Mouse (Mus musculus): ENCODE results near the gene Flii. TPM values are rescaled to one million over a fixed set of nuclear protein-coding genes. Genes with fewer than 3 reads are reported as not detected.

Gene Flii
- polyA plus RNA-seq, 1 experiment = 176 TPM

- no peak for TF ChIP-seq POLR2A (IDR thresholded peaks at IDR 0.05; ENCODE audit: low read depth, low read length)
- no peak for TF ChIP-seq CTCF (conservative IDR thresholded peaks at IDR 0.05; ENCODE audit: insufficient read depth, insufficient read length, low read depth, low read length)
- 45% methylated on average over 2 of the region's 2 CpGs for WGBS
- Histone ChIP-seq H3K36me3 (ENCODE audit: control insufficient read depth, insufficient read depth, low read length) (no peaks in the 10 kb centered on the region), H3K4me3 (ENCODE audit: insufficient read depth, low read depth, low read length) (no peak overlapping the region), H3K27me3 (replicated peaks; ENCODE audit: control insufficient read depth, insufficient read depth, low read length) (no peaks in the 10 kb centered on the region), H3K27ac (ENCODE audit: insufficient read depth, low read depth, low read length) (no peak overlapping the region), H3K4me1 (ENCODE audit: control insufficient read depth, insufficient read depth, low read length) (no peaks in the 10 kb centered on the region)
- DNase-seq = no peak
Observed at GRCm38 (mm10) chr11:60734206-60734605, 7.1 kb upstream of the Flii start.

GRCm38 (mm10) chr11:60731251-60731650 is 4.2 kb upstream of the Flii start:
- 89% methylated on average over 14 of the region's 14 CpGs for WGBS
- TF ChIP-seq POLR2A (IDR thresholded peaks at IDR 0.05; ENCODE audit: low read depth, low read length) (no peak), CTCF (conservative IDR thresholded peaks at IDR 0.05; ENCODE audit: insufficient read depth, insufficient read length, low read depth, low read length) (no peak)
- H3K27ac ChIP-seq (ENCODE audit: insufficient read depth, low read depth, low read length) = no peak overlapping the region
- H3K27me3 ChIP-seq (replicated peaks; ENCODE audit: control insufficient read depth, insufficient read depth, low read length) = no peaks in the 10 kb centered on the region
- no peak overlapping the region for H3K4me3 ChIP-seq (ENCODE audit: insufficient read depth, low read depth, low read length)
- no peak for DNase-seq
- H3K36me3 ChIP-seq (ENCODE audit: control insufficient read depth, insufficient read depth, low read length) = no peaks in the 10 kb centered on the region
- peaks cover under 1% of the 10 kb centered on the region; the same call in 1 of the 2 replicates for H3K4me1 ChIP-seq (ENCODE audit: control insufficient read depth, insufficient read depth, low read length)

DNA sequence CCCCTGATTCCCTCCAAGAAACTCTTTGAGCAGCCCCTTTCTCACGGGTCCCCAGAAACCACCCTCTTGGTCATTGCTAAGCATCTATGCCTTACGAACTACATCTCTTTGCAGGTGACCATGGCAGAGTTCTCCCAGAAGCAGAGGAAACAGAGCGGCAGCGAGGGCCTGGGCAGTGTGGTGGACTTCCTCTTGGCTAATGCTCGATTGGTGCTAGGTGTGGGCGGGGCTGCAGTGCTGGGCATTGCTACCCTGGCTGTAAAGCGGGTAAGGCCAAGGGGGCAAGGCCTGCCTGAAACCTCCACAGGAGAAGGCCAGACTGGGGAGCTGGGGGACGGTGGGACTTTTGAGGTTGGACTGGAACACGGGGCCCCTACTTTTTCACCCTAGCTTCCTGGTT is 3.1 kb upstream of the Flii start:
- peaks cover 5% of the 10 kb centered on the region; the same call in 1 of the 2 replicates for H3K4me1 ChIP-seq (ENCODE audit: control insufficient read depth, insufficient read depth, low read length)
- no peak overlapping the region for H3K27ac ChIP-seq (ENCODE audit: insufficient read depth, low read depth, low read length)
- no peak for DNase-seq
- H3K27me3 ChIP-seq (replicated peaks; ENCODE audit: control insufficient read depth, insufficient read depth, low read length) = no peaks in the 10 kb centered on the region
- WGBS = 80% methylated on average over 9 of the region's 9 CpGs
- no peaks in the 10 kb centered on the region for H3K36me3 ChIP-seq (ENCODE audit: control insufficient read depth, insufficient read depth, low read length)
- no peak overlapping the region for H3K4me3 ChIP-seq (ENCODE audit: insufficient read depth, low read depth, low read length)
- TF ChIP-seq CTCF (conservative IDR thresholded peaks at IDR 0.05; ENCODE audit: insufficient read depth, insufficient read length, low read depth, low read length) (no peak), POLR2A (IDR thresholded peaks at IDR 0.05; ENCODE audit: low read depth, low read length) (no peak)

DNA sequence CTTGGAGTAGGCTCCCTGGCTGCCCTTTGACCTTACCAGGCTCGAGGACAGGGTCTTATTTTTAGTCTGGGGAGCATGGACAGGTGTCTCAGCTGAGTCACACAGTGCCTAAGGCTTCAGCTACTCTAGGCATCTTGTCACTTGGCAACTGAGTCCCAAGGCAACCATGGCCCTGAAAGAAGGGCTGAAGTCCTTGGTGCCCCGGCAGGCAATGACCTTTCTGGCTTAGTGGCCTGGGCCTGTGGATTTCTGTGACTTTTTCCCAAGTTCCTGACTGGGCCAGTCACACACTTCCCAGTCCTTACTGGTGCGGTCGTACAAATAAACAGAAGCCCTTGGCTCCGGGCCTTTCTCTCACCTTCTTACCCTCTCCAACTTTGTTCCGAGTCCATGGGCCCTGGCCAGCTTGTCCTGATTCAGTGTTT is 2.2 kb upstream of the Flii start:
- DNase-seq = peak; percentile 37
- H3K4me3 ChIP-seq (ENCODE audit: insufficient read depth, low read depth, low read length) = peak overlapping the region; percentile 83

GRCm38 (mm10) chr11:60728260-60728761 is 1.2 kb upstream of the Flii start, which contains the start of gene Mief2:
TSS of gene Mief2 (plus strand) at chr11:60728398.
- TF ChIP-seq POLR2A (IDR thresholded peaks at IDR 0.05; ENCODE audit: low read depth, low read length) = peak; percentile 18
- TF ChIP-seq CTCF (conservative IDR thresholded peaks at IDR 0.05; ENCODE audit: insufficient read depth, insufficient read length, low read depth, low read length) = no peak
- H3K36me3 ChIP-seq (ENCODE audit: control insufficient read depth, insufficient read depth, low read length) = no peaks in the 10 kb centered on the region
- DNase-seq = peak; percentile 98
- H3K27ac ChIP-seq (ENCODE audit: insufficient read depth, low read depth, low read length) = peak within 1 kb of the TSS; percentile 89
- H3K4me3 ChIP-seq (ENCODE audit: insufficient read depth, low read depth, low read length) = peak within 1 kb of the TSS; percentile 83
- no peaks in the 10 kb centered on the region for H3K27me3 ChIP-seq (replicated peaks; ENCODE audit: control insufficient read depth, insufficient read depth, low read length)
- under 1% methylated on average over 44 of the region's 44 CpGs for WGBS
- peaks cover 5% of the 10 kb centered on the region; the same call in 1 of the 2 replicates for H3K4me1 ChIP-seq (ENCODE audit: control insufficient read depth, insufficient read depth, low read length)

More for the DNA sequence above, 2.2 kb upstream of the Flii start:
- Histone ChIP-seq H3K27me3 (replicated peaks; ENCODE audit: control insufficient read depth, insufficient read depth, low read length) (no peaks in the 10 kb centered on the region), H3K36me3 (ENCODE audit: control insufficient read depth, insufficient read depth, low read length) (no peaks in the 10 kb centered on the region), H3K27ac (ENCODE audit: insufficient read depth, low read depth, low read length) (peak overlapping the region; percentile 21), H3K4me1 (ENCODE audit: control insufficient read depth, insufficient read depth, low read length) (peaks cover 5% of the 10 kb centered on the region; the same call in 1 of the 2 replicates)
- 48% methylated on average over 6 of the region's 6 CpGs for WGBS
- no peak for TF ChIP-seq POLR2A (IDR thresholded peaks at IDR 0.05; ENCODE audit: low read depth, low read length)
- no peak for TF ChIP-seq CTCF (conservative IDR thresholded peaks at IDR 0.05; ENCODE audit: insufficient read depth, insufficient read length, low read depth, low read length)

DNA sequence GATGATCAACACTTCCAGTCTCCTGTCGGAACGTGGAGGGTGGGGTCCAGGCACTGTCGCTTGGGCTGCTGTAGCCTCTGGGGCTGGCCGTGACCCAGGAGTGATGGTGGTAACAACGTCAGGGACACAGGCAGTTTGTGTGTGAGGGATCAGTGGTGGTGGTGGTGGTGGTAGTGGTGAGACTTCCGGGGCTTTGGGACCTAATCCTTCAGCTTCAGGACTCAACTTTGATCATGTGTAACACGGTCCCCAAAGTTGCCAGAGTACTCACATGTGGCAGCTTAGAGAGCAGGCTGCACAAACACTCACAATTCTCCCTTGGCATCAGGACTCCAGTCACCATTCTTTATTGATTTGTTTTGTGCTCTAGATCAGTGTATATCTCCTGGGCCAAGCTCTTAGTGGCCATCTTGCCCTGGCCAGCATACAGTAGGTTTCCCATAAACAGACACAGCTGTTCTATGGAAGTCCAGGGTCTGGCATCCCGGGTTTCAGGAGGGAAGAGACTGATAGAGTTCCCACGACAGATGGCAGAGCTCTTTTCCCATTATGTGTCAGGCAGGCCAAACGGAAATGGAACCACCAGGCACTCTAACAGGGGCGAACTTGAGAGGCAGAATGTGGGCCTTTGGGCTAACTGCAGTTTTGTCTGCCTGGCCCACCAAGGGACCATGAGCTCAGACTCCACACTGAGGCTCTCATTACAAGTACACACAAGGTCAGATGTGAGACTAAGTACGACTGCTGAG is 503 bp upstream of the Flii start:
- H3K4me1 ChIP-seq (ENCODE audit: control insufficient read depth, insufficient read depth, low read length) = peaks cover 5% of the 10 kb centered on the region; the same call in 1 of the 2 replicates
- H3K27me3 ChIP-seq (replicated peaks; ENCODE audit: control insufficient read depth, insufficient read depth, low read length) = no peaks in the 10 kb centered on the region
- H3K27ac ChIP-seq (ENCODE audit: insufficient read depth, low read depth, low read length) = peak overlapping the region; percentile 86
- no peak for DNase-seq
- no peaks in the 10 kb centered on the region for H3K36me3 ChIP-seq (ENCODE audit: control insufficient read depth, insufficient read depth, low read length)
- TF ChIP-seq CTCF (conservative IDR thresholded peaks at IDR 0.05; ENCODE audit: insufficient read depth, insufficient read length, low read depth, low read length) (no peak), POLR2A (IDR thresholded peaks at IDR 0.05; ENCODE audit: low read depth, low read length) (no peak)
- peak overlapping the region; percentile 63 for H3K4me3 ChIP-seq (ENCODE audit: insufficient read depth, low read depth, low read length)
- 1% methylated on average over 12 of the region's 12 CpGs for WGBS

GRCm38 (mm10) chr11:60719263-60719662 is 7.8 kb downstream of the Flii start:
- no peak for TF ChIP-seq CTCF (conservative IDR thresholded peaks at IDR 0.05; ENCODE audit: insufficient read depth, insufficient read length, low read depth, low read length)
- TF ChIP-seq POLR2A (IDR thresholded peaks at IDR 0.05; ENCODE audit: low read depth, low read length) = no peak
- Histone ChIP-seq H3K27ac (ENCODE audit: insufficient read depth, low read depth, low read length) (no peak overlapping the region), H3K27me3 (replicated peaks; ENCODE audit: control insufficient read depth, insufficient read depth, low read length) (no peaks in the 10 kb centered on the region), H3K4me1 (ENCODE audit: control insufficient read depth, insufficient read depth, low read length) (no peaks in the 10 kb centered on the region), H3K4me3 (ENCODE audit: insufficient read depth, low read depth, low read length) (no peak overlapping the region), H3K36me3 (ENCODE audit: control insufficient read depth, insufficient read depth, low read length) (peaks cover 6% of the 10 kb centered on the region)
- 83% methylated on average over 5 of the region's 5 CpGs for WGBS
- no peak for DNase-seq

Data from kidney, adult 2 months (tissue).